Mouse (Mus musculus): ENCODE measurements around the gene Sptan1.

DNA sequence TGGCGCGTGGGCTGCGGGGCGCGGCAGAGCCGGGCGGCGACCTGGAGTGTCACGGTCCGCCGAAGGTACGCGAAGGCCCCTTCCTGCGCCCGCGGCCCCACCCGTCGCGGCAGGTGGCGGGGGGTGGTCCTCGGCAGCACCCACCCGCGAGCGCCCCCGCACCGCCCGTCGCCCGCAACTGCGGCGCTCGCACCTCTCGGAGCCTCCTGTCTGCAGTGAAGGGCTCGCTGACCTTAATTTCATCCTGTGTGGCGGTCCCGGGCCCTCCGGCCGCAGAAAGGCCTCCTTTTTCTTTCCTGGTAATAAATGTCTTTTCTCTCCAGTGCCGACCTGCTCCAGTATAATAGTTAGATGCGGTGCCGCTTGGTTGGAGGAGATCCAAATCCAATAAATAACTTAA, 546 bp downstream of the Sptan1 start:
- TF ChIP-seq CTCF (IDR thresholded peaks at IDR 0.05; ENCODE audit: control insufficient read depth, insufficient read depth, insufficient replicate concordance, low read depth, low read length) (no peak), POLR2A (IDR thresholded peaks at IDR 0.05; ENCODE audit: control insufficient read depth, low read depth, low read length) (no peak)
